Mouse (Mus musculus): Measurements from ENCODE around the gene Sac3d1.

Sac3d1 gene

GRCm38 (mm10) chr19:6070571-6071250, 47.7 kb downstream of the Sac3d1 start:
- DNase-seq (ENCODE audit: low read depth, low spot score), result peak; percentile 61

DNA sequence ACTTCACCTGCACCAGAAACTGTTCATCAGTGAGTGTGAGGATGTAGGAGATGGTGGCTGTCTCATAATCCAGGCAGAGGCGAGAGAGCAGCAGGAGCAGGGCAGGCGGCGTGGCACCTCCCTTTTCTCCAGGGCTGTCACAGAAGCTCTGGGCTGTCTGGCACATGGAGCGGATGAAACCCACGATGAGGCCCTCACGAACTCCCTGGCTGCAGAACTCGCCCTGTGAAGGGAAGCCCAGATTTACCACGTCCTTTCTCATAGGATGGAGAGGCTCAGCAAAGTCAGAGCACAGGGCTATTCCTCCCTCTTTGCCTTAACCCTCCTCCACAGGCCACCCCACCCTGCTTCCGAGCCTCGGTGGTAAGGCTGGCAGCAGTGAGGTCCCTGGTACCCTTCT, 48.6 kb downstream of the Sac3d1 start:
- DNase-seq (ENCODE audit: low read depth, low spot score), result no peak

- no peak for DNase-seq (ENCODE audit: low read depth, low spot score)
These were observed 49.5 kb downstream of the Sac3d1 start for GRCm38 (mm10) chr19:6068951-6069350.

DNA sequence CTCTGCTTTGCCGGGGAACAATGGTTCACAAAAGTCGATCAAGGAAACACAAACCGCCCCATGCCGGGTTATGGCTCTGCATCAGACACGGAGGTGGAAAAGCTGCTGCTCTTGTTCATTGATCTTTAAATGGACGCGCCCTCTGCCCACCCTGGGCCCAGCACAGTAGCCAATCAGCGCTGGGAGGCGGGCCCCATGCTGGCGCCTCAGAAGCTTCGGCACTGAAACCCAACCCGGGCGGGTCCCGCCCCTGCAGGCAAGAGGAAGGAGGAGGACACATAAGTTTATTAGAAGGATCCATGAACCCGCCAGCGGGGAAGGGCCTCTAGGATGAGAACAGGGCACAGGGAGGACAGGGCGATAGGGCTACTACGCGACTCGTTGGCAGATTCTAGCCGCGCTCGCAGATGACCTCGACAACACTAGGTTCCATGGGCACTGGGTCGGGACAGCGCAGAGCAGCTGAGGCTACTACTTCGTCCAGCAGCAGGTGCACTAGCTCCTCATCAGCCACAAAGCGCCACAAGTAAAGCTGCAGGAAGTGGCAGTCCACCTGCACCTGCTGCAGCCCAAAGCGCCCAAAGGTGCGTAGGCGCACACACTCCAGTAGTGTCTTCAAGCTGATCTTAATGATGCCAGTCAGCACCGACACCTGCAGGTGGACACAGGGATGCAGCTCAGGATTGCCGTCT, 50.6 kb downstream of the Sac3d1 start, which contains the start of gene Tm7sf2:
Gene Tm7sf2 (minus strand): TSS at position 650 of the 692 bp plus-strand sequence.
- DNase-seq (ENCODE audit: low read depth, low spot score), result peak; percentile 91

GRCm38 (mm10) chr19:6067011-6067723, 51.3 kb downstream of the Sac3d1 start:
- peak; percentile 93 for DNase-seq (ENCODE audit: low read depth, low spot score)

GRCm38 (mm10) chr19:6066571-6066970, 51.9 kb downstream of the Sac3d1 start:
- no peak for DNase-seq (ENCODE audit: low read depth, low spot score)
